Mouse (Mus musculus): ENCODE data around the gene Usp21.

GRCm38 (mm10) chr1:171239992-171240744 is 47.6 kb downstream of the Usp21 start:
- no peak for TF ChIP-seq CTCF (IDR thresholded peaks at IDR 0.05; ENCODE audit: low read depth, low read length)
- no peak for TF ChIP-seq GATA1 (IDR thresholded peaks at IDR 0.05; ENCODE audit: borderline replicate concordance, low read length)
- TF ChIP-seq GATA2 (IDR thresholded peaks at IDR 0.05; ENCODE audit: borderline replicate concordance, low read depth, low read length) = no peak
- TF ChIP-seq TAL1 (conservative IDR thresholded peaks at IDR 0.05; ENCODE audit: low read depth, low read length) = no peak
